Mouse (Mus musculus) cerebellum, postnatal 10 days (tissue): ENCODE measurements around the gene Cul4b.
"Not testable (repeated sequence)": the region's sequence is repeated elsewhere in the genome, so short reads cannot be mapped to it uniquely, and the experiment has no call there.

Experiments
- DNase-seq, 2 experiments: peaks; one replicate each; pipeline ENCODE4 v3.0.0; 2021; ENCODE audit warnings: mixed read lengths in 2 of 2

Gene Cul4b

DNA sequence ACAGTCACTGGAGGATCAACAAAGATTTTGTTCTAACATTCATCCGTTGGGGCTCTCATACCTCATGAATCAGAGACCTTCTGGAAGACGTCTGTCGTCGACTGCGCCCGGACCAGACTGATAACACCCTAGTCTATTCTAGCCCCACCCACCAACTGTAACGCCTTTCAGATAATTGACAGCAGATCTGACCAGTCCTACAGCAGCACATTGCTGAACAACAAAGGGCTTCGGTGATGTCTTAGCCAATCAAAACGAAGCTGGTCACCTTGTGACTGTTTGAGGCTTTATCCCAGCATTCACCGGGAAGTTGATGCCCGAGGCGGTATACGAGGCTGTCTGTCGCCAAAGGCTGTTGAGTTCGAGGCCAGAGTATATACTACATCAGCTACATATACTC is at the start of gene Cul4b:
Gene Cul4b, minus strand, starts transcription at position 119 of the 400 bp plus-strand sequence.
- DNase-seq: no peak

DNA sequence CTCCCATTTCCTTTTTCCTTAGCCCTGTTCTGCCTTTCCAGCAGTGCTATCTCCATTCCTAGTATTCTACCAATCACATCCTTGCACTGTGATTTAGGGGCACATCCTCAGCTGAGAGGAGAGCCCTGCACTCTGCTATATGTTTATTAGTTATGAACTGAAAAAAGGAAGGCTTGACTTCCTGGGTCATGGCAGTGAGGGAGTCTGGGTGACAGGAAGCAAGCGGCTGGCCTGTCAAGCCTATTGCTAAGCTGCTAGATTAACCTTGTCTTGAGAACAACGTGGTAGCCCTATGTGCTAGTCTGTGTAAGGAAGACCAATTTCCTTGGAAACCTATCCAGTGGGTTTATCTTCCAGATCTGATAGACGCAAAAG is 25.0 kb upstream of the Cul4b start:
- DNase-seq: peak in 1 of 2 experiments; percentile 24

DNA sequence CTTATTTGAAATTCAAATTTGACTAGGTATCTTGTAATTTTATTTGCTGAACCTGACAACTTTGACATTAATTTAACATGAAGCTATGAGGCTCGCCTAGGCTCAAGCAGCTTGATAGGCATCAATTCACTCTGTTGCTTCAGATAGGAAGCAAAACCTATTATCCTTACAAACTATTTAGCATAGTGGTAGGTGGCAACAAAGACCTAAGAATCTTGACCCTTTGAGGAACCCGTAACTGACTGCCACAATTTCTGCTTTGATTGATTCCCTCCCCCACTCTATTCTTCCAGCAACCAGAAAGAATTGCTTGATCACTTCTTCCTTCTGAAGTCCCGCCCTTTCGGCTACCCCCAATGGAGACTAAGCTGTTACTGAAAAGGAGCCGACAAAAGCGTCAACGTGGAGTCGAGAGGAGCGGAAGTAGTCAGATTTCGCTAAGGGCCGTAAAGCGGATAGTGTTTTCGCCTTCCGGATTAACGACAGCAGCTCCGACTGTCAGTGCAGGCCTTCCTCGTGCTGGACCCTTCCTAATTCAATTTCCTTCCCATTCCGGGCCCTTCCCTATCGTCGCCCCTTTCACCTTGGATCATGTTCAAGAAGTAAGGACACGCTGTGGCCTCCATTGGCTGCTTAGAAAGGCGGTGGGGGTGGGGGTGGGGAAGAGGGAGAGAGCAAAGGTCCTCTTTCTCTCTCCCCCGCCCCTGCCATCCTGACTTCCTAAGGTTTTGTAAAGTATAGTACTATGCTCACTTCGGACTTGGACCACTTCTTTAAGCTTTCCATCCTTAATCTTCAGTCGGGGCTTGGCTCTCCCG is 24.4 kb upstream of the Cul4b start, which contains the start of gene Mcts1:
Gene Mcts1, plus strand, starts transcription at position 402 of the 818 bp plus-strand sequence.
- DNase-seq: peak; percentile 85

DNA sequence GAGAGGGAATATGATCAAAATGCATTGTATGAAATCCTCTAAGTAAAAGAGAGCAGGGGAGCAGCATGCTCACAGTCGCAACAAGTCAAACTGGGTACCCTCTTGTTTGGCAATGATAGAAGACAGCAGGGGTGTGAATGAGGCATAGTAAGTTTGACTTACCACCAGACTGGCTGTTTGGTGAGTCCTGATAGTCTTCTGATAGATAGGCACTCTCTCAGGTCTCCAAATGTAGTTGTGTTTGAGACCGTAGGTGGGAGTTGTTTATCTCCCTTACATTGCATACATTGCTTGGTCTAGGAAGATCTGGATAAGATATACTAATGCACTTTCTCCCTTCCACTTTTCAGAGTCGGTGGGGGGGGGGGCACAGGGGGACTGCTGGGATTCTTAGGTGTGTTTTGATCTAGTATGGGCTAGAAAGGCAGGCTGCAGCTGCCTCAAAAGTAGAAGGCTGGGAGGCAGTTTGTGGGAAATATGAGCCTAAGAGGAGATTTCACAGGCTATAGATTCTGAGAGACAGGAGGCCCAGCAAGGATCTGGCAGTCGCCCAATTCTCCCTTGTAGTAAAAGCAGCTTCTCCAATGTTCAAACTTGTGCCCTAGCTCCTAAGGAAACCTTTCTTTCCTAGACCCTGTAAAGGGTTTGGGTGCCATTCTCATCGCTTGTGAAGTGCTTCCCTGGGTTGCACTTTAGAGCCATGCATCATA is 17.3 kb upstream of the Cul4b start:
- peak; percentile 4 to 12 for DNase-seq

DNA sequence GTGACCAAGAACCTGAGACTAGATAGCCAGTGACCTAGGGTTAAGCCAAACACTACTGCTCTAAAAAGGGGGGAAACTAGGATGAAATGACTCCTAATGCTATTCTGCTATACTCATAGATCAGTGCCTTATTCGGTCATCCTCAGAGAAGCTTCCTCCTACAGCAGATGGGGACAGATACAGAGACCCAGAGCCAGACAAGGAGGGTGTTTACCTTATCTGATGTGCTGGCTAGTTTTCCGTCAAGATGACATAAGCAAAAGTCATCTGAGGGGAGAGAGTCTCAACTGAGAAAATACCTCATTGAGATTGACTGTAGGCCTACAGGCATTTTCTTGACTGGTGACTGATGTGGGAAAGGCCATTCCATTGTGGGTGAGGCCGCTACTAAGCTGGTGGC is 15.8 kb upstream of the Cul4b start:
- DNase-seq: no peak

DNA sequence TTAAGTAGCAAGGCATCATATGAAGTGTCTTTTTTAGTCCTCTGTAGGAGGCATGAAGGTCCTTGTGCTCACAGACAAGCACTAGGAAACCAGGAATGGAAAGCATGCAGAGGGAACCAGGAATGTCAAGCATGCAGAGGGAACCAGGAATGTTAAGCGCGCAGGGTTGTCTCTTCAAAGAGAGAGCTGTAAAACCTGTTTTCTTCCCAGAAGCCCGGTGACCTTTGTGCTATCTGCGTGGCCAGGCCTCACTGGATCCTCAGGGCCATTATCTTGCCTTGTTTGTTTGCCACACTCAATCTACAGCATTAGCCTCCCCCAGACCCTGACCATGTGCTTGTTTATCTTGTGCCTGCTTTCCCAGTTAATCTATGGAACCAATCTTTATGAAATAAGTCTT is 13.8 kb upstream of the Cul4b start:
- no peak for DNase-seq

DNA sequence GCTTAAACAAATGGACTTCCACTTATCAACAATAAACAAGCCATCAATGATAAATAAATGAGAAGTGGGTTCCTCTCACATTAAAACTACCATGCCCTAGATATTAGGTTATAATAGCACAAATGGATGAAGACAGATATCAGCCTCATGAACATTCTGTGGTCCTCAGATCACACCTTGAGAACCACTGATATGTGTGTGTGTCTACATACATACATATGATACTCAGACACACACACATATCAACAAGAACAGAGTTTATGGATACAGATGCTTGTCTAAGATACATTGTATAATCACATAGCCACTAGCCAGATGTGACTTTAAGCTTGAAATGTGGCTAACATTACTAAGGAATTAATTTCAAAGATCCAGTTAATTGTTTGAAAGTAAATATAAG is 7.3 kb upstream of the Cul4b start:
- no peak for DNase-seq

DNA sequence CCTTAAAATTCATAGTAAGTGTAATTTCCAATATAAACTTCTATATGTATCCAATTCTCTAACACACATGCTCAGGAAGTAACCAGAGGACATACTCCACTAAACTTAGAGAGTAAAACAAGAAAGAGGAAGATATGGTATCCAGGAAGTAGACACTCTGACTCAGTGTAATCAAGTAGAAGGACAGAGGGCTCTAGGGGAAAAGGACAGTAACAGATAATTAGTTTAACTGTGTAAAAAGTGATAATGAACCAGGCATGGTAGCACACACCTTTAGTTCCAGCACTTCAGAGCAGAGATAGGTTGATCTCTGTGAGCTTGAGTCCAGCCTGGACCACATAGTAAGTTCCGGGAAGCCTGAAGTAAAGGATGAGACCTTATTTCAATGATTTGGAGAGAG is 5.1 kb upstream of the Cul4b start:
- no peak for DNase-seq

- no peak for DNase-seq
These were observed 9.3 kb downstream of the Cul4b start for GRCm38 (mm10) chrX:38566521-38567205.

- DNase-seq: no peak
These were observed 10.8 kb downstream of the Cul4b start for GRCm38 (mm10) chrX:38565176-38565542.

DNA sequence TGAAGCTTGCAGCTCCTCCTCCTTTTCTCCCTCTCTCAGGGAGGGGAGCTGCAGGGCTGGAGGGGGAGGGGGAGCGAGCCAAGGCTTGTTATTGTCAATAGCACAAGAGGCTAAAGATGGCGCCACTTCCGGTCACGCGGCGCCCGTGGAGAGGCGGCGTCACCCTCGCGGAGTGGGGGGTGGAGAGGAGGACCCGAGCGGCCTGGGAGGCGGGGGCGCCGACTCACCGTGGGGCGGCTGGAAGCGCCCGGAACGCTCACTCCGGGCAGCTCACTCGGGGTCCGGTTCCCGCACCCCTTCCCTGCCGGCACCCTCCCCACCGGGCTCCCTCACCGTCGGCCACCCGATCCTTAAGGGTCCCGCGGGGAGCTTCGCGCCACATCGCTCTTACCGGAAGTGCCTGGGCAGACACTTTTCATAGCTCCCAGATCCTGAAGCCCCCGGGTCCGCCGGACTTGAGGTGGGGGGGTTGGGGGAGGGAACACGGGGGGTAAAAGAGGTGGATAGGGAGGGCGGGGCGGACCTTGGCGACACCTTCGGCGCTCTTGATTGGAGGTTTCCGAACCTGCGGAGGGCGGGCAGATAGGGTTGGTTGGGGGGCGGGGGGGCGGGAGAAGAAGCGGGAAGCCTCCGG is 11.3 kb downstream of the Cul4b start:
- DNase-seq: peak; percentile 93 to 95

DNA sequence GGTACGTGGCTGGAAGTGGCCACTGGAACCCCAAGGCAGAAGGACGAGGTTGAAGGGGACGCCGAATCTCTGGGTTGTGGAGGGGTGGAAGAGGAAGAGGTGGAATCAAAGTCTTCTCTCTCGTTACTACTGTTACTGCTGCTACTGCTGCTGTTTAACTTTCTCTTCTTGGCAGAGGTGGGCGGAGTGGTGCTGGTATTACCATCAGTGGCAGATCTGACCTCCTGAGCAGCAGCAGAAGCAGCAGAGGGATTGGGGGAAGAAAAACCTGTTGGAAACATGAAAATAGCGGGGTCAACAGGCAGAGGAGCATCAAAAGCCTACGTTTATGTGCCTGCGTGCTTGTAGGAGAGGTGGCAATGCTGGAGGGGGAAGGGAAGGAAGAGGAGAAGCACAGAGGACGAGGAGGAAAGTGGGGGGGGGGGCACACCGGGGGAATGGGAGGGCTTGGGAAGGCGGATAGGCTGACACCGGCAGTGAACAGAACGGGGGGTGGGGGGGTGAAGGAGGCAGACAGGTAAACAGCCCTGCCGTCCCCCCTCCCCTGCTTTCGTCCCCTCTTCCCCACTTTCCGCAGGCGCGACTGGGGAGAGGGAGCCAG is 12.0 kb downstream of the Cul4b start:
- DNase-seq: peak in 1 of 2 experiments; percentile 29

GRCm38 (mm10) chrX:38553255-38553654 is 22.7 kb downstream of the Cul4b start:
- no peak for DNase-seq

GRCm38 (mm10) chrX:38514556-38514955 is 61.4 kb downstream of the Cul4b start:
- peak; percentile 56 to 57 for DNase-seq

DNA sequence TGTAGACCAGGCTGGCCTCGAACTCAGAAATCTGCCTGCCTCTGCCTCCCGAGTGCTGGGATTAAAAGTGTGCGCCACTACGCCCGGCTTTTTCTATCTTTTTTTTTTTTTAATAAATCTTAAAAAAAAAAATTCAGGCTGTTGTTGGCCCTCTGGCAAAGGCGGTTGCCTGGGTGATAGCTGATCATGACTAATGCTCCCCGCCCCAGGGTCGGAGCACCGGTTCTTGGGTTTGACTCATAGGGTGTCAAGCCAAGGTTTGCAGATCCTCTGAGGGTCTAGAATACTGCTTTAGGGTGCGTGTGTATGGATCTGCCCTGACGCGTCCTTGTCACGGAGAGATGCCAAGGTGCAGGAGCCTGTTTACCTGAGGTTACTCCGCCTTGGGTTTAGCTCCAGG is 71.2 kb downstream of the Cul4b start:
- DNase-seq: no peak

DNA sequence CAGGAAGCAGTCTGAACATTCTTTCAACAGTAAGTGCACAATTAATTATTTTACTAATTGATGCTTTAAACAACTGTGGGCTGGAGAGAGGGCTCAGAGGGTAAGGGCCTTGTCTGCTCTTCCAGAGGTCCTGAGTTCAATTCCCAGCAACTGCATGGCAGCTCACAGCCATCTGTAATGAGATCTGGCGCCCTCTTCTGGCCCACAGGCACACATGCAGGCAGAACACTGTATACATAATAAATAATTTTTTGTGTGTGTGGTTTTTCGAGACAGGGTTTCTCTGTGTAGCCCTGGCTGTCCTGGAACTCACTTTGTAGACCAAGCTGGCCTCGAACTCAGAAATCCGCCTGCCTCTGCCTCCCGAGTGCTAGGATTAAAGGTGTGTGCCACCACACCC is 73.8 kb downstream of the Cul4b start:
- DNase-seq: not testable (repeated sequence)

DNA sequence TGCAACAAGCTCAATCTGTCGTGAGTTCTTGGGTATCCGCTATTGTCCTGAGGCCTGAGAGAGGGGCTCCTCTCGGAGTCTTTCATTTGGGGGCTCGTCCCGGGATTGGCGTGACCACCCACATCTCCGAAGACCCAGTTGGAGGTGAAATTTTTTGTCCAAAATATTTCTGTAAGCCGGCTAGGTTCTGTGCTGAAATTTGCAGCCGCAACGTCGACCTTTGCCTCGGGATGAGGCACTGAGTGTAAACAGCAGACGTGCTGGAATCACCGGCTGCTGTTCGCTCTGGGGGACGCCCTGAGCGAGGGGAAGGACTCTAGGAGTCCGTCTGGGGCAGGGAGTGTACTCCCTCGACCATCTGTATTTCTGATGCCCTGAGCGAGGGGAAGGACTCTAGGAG is 90.5 kb downstream of the Cul4b start:
- not testable (repeated sequence) for DNase-seq
